Mouse (Mus musculus): Measurements from ENCODE around the gene Irf2bpl. TPM values are rescaled to one million over a fixed set of nuclear protein-coding genes. Genes with fewer than 3 reads are reported as not detected.

The Irf2bpl gene
- polyA plus RNA-seq, 1 experiment from 2014 or later = 55.7 TPM

- Histone ChIP-seq H3K9me3 (no peaks in the 10 kb centered on the region), H3K9ac (replicated peaks) (no peak overlapping the region), H3K27me3 (no peaks in the 10 kb centered on the region), H3K36me3 (no peaks in the 10 kb centered on the region), H3K27ac (no peak overlapping the region), H3K4me2 (no peak overlapping the region), H3K4me3 (replicated peaks) (no peak overlapping the region), H3K4me1 (replicated peaks) (peaks cover 36% of the 10 kb centered on the region)
- WGBS = 78% methylated on average over 8 of the region's 8 CpGs
- no peak for ATAC-seq (ENCODE audit: insufficient number of reproducible peaks, insufficient read depth, low FRiP score, low TSS enrichment, low read depth)
Measured at GRCm38 (mm10) chr12:86857290-86857689, 27.3 kb downstream of the Irf2bpl start.

DNA sequence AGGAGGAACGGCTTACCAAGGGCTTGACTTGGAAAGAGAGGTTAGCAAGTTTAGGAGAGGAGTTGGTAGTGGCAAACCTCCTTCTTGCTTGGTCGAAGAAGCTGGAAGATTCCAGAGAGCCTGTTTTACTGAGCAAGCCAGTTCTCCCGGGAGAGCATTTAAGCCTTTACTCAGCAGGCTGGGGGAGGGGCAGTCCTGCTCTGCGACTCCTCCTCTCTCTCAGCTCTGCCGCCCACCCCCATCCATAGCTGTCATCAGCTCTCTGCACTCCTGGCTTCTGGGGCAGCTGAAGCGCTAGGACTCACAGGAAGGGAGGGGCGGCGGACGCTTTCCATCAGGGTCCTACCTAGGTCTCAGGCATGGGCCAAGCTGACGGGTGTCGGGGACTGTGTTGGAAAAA is 28.9 kb downstream of the Irf2bpl start:
- no peak overlapping the region; the same call in 1 of the 2 replicates for H3K9ac ChIP-seq (replicated peaks)
- no peaks in the 10 kb centered on the region for H3K27me3 ChIP-seq
- peaks cover 36% of the 10 kb centered on the region for H3K4me1 ChIP-seq (replicated peaks)
- peak overlapping the region; percentile 41 for H3K4me2 ChIP-seq
- H3K4me3 ChIP-seq (replicated peaks) = no peak overlapping the region
- H3K36me3 ChIP-seq = no peaks in the 10 kb centered on the region
- peak overlapping the region; percentile 70 for H3K27ac ChIP-seq
- ATAC-seq (ENCODE audit: insufficient number of reproducible peaks, insufficient read depth, low FRiP score, low TSS enrichment, low read depth) = peak; percentile 71
- WGBS = 8% methylated on average over 11 of the region's 11 CpGs
- no peaks in the 10 kb centered on the region for H3K9me3 ChIP-seq

DNA sequence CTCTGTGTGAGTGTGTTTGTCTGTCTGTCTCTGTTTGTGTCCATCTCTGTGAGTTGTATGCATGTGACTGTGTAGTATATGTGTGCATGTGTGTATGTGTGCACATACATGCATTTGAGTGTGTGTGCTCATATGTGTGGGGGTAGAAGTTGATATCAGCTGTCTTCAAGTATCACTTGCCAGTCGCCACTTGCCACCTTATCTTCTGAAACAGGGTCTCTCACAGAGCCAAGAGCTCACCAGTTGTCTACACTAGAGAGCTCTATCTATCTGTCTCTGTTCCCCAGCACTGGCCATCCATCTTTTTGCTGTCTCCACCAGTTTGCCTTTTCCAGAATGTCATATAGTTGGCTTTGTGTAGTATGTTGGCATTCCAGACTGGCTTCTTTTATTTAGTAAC is 31.1 kb downstream of the Irf2bpl start:
- H3K9me3 ChIP-seq = no peaks in the 10 kb centered on the region
- no peak overlapping the region for H3K9ac ChIP-seq (replicated peaks)
- no peaks in the 10 kb centered on the region for H3K27me3 ChIP-seq
- ATAC-seq (ENCODE audit: insufficient number of reproducible peaks, insufficient read depth, low FRiP score, low TSS enrichment, low read depth) = no peak
- H3K27ac ChIP-seq = no peak overlapping the region
- H3K4me1 ChIP-seq (replicated peaks) = peaks cover 26% of the 10 kb centered on the region
- H3K4me2 ChIP-seq = no peak overlapping the region
- no peaks in the 10 kb centered on the region for H3K36me3 ChIP-seq
- 94% methylated on average over 1 of the region's 1 CpGs for WGBS
- no peak overlapping the region for H3K4me3 ChIP-seq (replicated peaks)

DNA sequence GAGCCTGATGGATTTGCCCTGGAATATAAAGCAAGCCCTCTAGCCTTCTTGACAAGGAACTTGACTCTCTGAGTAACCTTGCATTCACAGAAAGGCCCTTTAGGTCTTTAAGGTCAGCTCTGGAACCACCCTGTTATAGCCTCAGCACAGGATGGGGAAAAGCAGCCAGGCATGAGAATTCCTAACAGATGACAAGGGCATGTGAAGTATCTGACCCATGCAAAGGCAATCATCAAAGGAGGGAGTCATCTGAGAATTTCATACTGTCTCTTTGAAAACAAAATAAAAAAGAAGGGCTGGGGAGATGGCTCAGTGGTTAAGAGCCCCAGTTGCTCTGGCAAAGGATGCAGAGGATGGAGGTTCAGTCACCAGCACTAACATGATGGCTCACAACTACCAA is 33.3 kb downstream of the Irf2bpl start:
- Histone ChIP-seq H3K4me3 (replicated peaks) (no peak overlapping the region), H3K27me3 (no peaks in the 10 kb centered on the region), H3K4me1 (replicated peaks) (peaks cover 25% of the 10 kb centered on the region), H3K9me3 (no peaks in the 10 kb centered on the region), H3K27ac (no peak overlapping the region), H3K36me3 (no peaks in the 10 kb centered on the region), H3K4me2 (no peak overlapping the region), H3K9ac (replicated peaks) (no peak overlapping the region)
- ATAC-seq (ENCODE audit: insufficient number of reproducible peaks, insufficient read depth, low FRiP score, low TSS enrichment, low read depth) = no peak

DNA sequence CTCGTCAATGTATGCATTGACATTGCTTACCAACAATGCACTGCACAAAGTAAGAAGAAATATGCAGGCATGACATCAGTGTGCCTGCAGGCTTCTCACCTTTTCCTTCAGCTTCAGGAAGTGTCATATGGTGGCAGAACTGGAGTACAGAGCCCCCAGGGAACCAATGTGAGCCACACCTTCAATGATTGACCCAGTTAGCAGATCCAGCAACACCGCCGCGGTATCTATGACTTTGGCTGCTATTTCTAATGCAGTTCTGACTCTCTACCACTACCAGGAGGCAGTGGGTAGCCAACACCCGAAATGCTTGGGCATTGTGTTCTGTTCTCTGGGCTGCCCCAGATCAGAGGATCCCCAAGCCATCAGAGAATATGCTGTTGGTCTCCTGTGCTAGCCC is 33.9 kb downstream of the Irf2bpl start:
- H3K36me3 ChIP-seq = no peaks in the 10 kb centered on the region
- peaks cover 19% of the 10 kb centered on the region for H3K4me1 ChIP-seq (replicated peaks)
- H3K9ac ChIP-seq (replicated peaks) = no peak overlapping the region
- H3K9me3 ChIP-seq = no peaks in the 10 kb centered on the region
- WGBS = 90% methylated on average over 5 of the region's 5 CpGs
- H3K4me3 ChIP-seq (replicated peaks) = no peak overlapping the region
- H3K4me2 ChIP-seq = no peak overlapping the region
- no peak overlapping the region; the same call in 1 of the 2 replicates for H3K27ac ChIP-seq
- no peak for ATAC-seq (ENCODE audit: insufficient number of reproducible peaks, insufficient read depth, low FRiP score, low TSS enrichment, low read depth)
- H3K27me3 ChIP-seq = no peaks in the 10 kb centered on the region

DNA sequence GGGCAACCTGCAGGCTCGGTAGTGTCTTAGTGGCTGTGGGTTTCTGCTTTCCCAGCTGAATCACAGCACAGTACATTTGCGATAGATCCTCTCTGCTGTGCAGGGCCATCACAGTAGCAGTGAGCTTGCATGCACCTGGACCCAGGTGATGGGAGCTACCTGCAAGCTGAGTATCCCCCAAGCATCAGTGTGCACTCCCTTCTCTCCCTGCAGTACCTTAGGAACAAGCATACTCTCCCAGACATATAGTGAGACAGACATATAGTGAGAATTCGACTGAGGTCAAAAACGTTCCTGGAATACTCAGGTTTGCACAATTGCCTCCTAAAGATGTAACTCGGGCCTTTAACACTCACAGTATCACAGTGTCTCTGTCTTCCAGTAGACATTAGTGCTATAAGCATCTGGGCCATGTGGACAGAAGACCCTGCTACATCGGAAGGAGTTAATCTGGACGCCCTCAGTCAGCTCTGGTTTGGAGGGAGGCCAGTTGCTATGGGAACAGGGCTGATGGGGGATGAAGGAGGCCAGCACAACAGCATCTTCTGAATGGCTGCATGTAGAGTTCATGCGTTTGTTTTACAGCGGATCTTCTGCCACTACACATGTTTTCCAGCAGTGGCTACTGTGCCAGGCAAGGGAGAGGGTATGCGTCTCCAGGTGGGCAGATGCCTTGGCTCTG is 34.5 kb downstream of the Irf2bpl start:
- Histone ChIP-seq H3K4me3 (replicated peaks) (no peak overlapping the region), H3K36me3 (no peaks in the 10 kb centered on the region), H3K9ac (replicated peaks) (no peak overlapping the region), H3K4me1 (replicated peaks) (peaks cover 15% of the 10 kb centered on the region), H3K4me2 (no peak overlapping the region), H3K27ac (no peak overlapping the region; the same call in 1 of the 2 replicates), H3K27me3 (no peaks in the 10 kb centered on the region), H3K9me3 (0 out of 2 replicates have a peak, but pooled peaks cover 2% of the 10 kb centered on the region)
- 68% methylated on average over 10 of the region's 10 CpGs for WGBS
- ATAC-seq (ENCODE audit: insufficient number of reproducible peaks, insufficient read depth, low FRiP score, low TSS enrichment, low read depth) = no peak

DNA sequence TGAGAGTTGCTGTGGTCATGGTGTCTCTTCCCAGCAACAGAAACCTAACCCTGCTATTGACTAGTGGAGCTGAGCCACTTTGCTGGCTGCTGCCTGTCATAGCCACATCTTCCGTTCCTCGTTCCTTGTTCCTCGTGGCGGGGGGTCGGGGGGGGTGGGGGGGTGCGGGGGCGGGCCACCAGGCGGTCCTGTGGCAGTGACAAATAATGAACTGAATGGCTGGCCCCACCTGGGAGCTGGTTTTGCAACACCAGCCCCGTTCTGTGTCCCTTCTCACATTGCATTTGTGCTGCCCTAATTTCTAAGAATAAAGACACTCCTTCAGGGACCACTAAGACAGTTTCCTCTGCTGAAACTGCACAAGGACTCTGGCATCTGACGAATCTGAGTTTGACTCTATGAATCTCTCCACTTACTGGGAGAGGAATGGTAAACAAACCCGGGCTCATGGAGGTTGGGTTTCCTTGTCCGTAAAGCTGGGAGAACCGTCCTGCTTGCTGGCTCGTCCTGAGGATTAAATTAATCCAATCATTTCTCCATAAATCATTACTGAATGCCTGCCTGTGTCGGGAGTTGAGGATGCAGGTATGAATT is 41.6 kb downstream of the Irf2bpl start:
- WGBS = 31% methylated on average over 15 of the region's 15 CpGs
- peak overlapping the region; percentile 9; the same call in 1 of the 2 replicates for H3K4me2 ChIP-seq
- no peak overlapping the region for H3K9ac ChIP-seq (replicated peaks)
- no peaks in the 10 kb centered on the region for H3K36me3 ChIP-seq
- H3K27me3 ChIP-seq = no peaks in the 10 kb centered on the region
- no peak overlapping the region for H3K4me3 ChIP-seq (replicated peaks)
- H3K27ac ChIP-seq = no peak overlapping the region
- 0 out of 2 replicates have a peak, but pooled peaks cover 3% of the 10 kb centered on the region for H3K9me3 ChIP-seq
- no peak for ATAC-seq (ENCODE audit: insufficient number of reproducible peaks, insufficient read depth, low FRiP score, low TSS enrichment, low read depth)
- H3K4me1 ChIP-seq (replicated peaks) = peaks cover 21% of the 10 kb centered on the region

GRCm38 (mm10) chr12:86840526-86840925 is 44.1 kb downstream of the Irf2bpl start:
- 80% methylated on average over 4 of the region's 4 CpGs for WGBS
- H3K9me3 ChIP-seq = 0 out of 2 replicates have a peak, but pooled peaks cover 3% of the 10 kb centered on the region
- H3K4me3 ChIP-seq (replicated peaks) = no peak overlapping the region
- H3K27ac ChIP-seq = no peak overlapping the region
- H3K27me3 ChIP-seq = no peaks in the 10 kb centered on the region
- peaks cover 30% of the 10 kb centered on the region for H3K4me1 ChIP-seq (replicated peaks)
- H3K9ac ChIP-seq (replicated peaks) = no peak overlapping the region
- ATAC-seq (ENCODE audit: insufficient number of reproducible peaks, insufficient read depth, low FRiP score, low TSS enrichment, low read depth) = no peak
- no peak overlapping the region for H3K4me2 ChIP-seq
- H3K36me3 ChIP-seq = no peaks in the 10 kb centered on the region

DNA sequence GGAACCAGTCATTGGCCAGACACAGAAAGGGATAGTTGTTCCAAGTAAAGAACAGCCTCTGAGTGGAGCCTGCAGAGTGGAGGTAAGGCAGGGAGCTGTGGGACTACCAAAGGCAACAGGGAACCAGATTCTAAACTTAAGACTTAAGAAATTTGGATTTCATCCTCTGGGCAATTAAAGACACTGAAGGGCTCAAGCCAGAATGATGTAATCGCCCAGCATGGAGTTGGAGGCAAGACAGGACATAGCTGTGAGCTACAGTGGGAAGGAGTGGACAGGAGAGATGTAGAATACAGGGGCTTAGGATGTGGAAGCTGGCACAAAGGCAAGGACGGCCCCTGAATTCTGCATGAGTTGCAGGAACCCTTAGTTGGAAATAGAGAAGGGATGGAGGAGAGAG is 46.4 kb downstream of the Irf2bpl start:
- Histone ChIP-seq H3K4me3 (replicated peaks) (no peak overlapping the region), H3K36me3 (no peaks in the 10 kb centered on the region), H3K9ac (replicated peaks) (no peak overlapping the region), H3K4me2 (no peak overlapping the region), H3K4me1 (replicated peaks) (peaks cover 33% of the 10 kb centered on the region), H3K27me3 (no peaks in the 10 kb centered on the region), H3K27ac (peak overlapping the region; percentile 35; the same call in 1 of the 2 replicates), H3K9me3 (no peaks in the 10 kb centered on the region)
- ATAC-seq (ENCODE audit: insufficient number of reproducible peaks, insufficient read depth, low FRiP score, low TSS enrichment, low read depth) = no peak
- WGBS = 70% methylated on average over 2 of the region's 2 CpGs

DNA sequence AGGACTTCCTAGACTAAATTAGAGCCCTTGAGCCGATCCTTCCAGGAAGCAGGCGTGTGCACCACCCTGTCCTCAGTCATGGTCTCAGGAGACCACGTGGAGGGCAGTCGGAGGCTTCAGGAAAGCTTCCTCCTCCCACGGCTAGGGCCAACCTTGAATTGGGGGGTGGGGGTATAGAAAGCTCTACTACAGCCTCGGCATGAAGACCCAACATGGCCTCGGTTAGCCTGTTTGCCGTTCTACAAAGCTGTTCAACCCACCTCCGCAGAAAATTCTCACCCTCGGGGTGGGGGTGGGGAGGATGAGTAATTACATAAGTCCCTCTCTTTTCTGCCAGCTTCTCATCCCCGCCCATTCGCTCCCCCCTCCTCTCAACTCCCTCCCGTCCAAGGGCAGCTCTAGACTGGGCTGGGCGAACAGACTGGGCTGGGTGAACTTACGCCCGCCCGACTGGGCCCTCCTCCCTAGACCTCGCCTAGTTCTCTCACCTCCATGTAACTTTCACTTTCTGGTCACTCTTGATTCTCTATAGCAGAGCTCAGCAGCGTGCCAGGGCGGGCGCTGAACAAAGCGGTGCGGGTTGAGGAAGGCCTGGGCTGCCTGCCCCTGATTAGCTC is 48.1 kb downstream of the Irf2bpl start:
- H3K27ac ChIP-seq = peak overlapping the region; percentile 72; the same call in 1 of the 2 replicates

GRCm38 (mm10) chr12:86835899-86836298 is 48.7 kb downstream of the Irf2bpl start:
- Histone ChIP-seq H3K4me3 (replicated peaks) (no peak overlapping the region), H3K9me3 (no peaks in the 10 kb centered on the region), H3K36me3 (no peaks in the 10 kb centered on the region), H3K9ac (replicated peaks) (no peak overlapping the region), H3K27me3 (no peaks in the 10 kb centered on the region), H3K27ac (no peak overlapping the region), H3K4me2 (no peak overlapping the region), H3K4me1 (replicated peaks) (peaks cover 44% of the 10 kb centered on the region)
- no peak for ATAC-seq (ENCODE audit: insufficient number of reproducible peaks, insufficient read depth, low FRiP score, low TSS enrichment, low read depth)
- 90% methylated on average over 3 of the region's 3 CpGs for WGBS

More for the DNA sequence above, 48.1 kb downstream of the Irf2bpl start:
- Histone ChIP-seq H3K27me3 (no peaks in the 10 kb centered on the region), H3K9me3 (no peaks in the 10 kb centered on the region), H3K4me1 (replicated peaks) (peaks cover 44% of the 10 kb centered on the region), H3K36me3 (no peaks in the 10 kb centered on the region), H3K4me3 (replicated peaks) (no peak overlapping the region), H3K9ac (replicated peaks) (no peak overlapping the region), H3K4me2 (peak overlapping the region; percentile 42)
- ATAC-seq (ENCODE audit: insufficient number of reproducible peaks, insufficient read depth, low FRiP score, low TSS enrichment, low read depth) = peak; percentile 47; the same call in 1 of the 2 replicates
- WGBS = 25% methylated on average over 23 of the region's 23 CpGs
